Mouse (Mus musculus) midbrain, embryonic 12.5 days (tissue): ENCODE data around the gene Bicra. TPM values are rescaled to one million over a fixed set of nuclear protein-coding genes. Genes with fewer than 3 reads are reported as not detected.

Source experiments
- ATAC-seq: fragments of 200-750 bp; cut with Nextera tagmentation; 2 replicates; pipeline ENCODE4 v1.8.0; 2017; ENCODE audit warnings: low read depth, moderate TSS enrichment, moderate library complexity; ENCODE audit not compliant: low FRiP score
- H3K27ac ChIP-seq: fragments of 300-500 bp; sonication (generic); replicated peaks from 2 replicates; pipeline ENCODE4 v1.5.1; 2016; ENCODE audit warnings: mild to moderate bottlenecking
- H3K27me3 ChIP-seq: fragments of 300-500 bp; sonication (generic); 2 replicates; pipeline ENCODE4 v1.6.1; 2016; ENCODE audit warnings: mild to moderate bottlenecking
- H3K36me3 ChIP-seq: fragments of 300-500 bp; sonication (generic); 2 replicates; pipeline ENCODE4 v1.6.1; 2016
- H3K4me1 ChIP-seq: fragments of 300-500 bp; sonication (generic); 2 replicates; pipeline ENCODE4 v1.6.1; 2016
- H3K4me2 ChIP-seq: fragments of 300-500 bp; sonication (generic); replicated peaks from 2 replicates; pipeline ENCODE4 v1.6.1; 2016; ENCODE audit warnings: mild to moderate bottlenecking, moderate library complexity
- H3K4me3 ChIP-seq: fragments of 300-500 bp; sonication (generic); 2 replicates; pipeline ENCODE4 v1.5.1; 2016; ENCODE audit warnings: mild to moderate bottlenecking
- H3K9ac ChIP-seq: fragments of 300-500 bp; sonication (generic); replicated peaks from 2 replicates; pipeline ENCODE4 v1.6.1; 2016; ENCODE audit warnings: mild to moderate bottlenecking, moderate library complexity
- H3K9me3 ChIP-seq: fragments of 300-500 bp; sonication (generic); 2 replicates; pipeline ENCODE4 v1.6.1; 2016; ENCODE audit warnings: mild to moderate bottlenecking
- WGBS: fragments of 180-500 bp; shearing (Covaris S2); methylation state at CpG from one replicate; pipeline ENCODE4 v1.1.7; 2016; 5-methylcytosine and 5-hydroxymethylcytosine counted together
- polyA plus RNA-seq: library from polyadenylated mRNA; unstranded; fragments of >200 nt; fragmentation: Nextera tagmentation; extraction: Ambion mirVana; gene quantifications from 2 replicates; pipeline ENCODE4 v1.2.1, GENCODE M21; 2016

Gene Bicra
- polyA plus RNA-seq, 1 experiment from 2014 or later = 10.0 TPM

GRCm38 (mm10) chr7:16009636-16010035 is 38.1 kb downstream of the Bicra start:
- no peak overlapping the region for H3K27ac ChIP-seq
- H3K36me3 ChIP-seq = peaks cover 6% of the 10 kb centered on the region; the same call in 1 of the 2 replicates
- H3K4me1 ChIP-seq = peaks cover 7% of the 10 kb centered on the region
- no peak overlapping the region for H3K9ac ChIP-seq
- H3K4me3 ChIP-seq = no peak overlapping the region
- ATAC-seq = no peak
- H3K27me3 ChIP-seq = no peaks in the 10 kb centered on the region
- no peaks in the 10 kb centered on the region for H3K9me3 ChIP-seq
- WGBS = 88% methylated on average over 7 of the region's 7 CpGs
- no peak overlapping the region for H3K4me2 ChIP-seq

GRCm38 (mm10) chr7:16005020-16005419 is 42.7 kb downstream of the Bicra start:
- H3K4me1 ChIP-seq = peaks cover 9% of the 10 kb centered on the region
- no peak overlapping the region for H3K9ac ChIP-seq
- H3K4me2 ChIP-seq = no peak overlapping the region
- H3K27ac ChIP-seq = no peak overlapping the region; the same call in 1 of the 2 replicates
- no peak overlapping the region for H3K4me3 ChIP-seq
- no peak for ATAC-seq
- no peaks in the 10 kb centered on the region for H3K36me3 ChIP-seq
- 84% methylated on average over 3 of the region's 3 CpGs for WGBS
- no peaks in the 10 kb centered on the region for H3K9me3 ChIP-seq
- H3K27me3 ChIP-seq = no peaks in the 10 kb centered on the region

GRCm38 (mm10) chr7:16004177-16004856 is 43.4 kb downstream of the Bicra start:
- H3K36me3 ChIP-seq = peaks cover 2% of the 10 kb centered on the region
- WGBS = 52% methylated on average over 12 of the region's 12 CpGs
- no peaks in the 10 kb centered on the region for H3K27me3 ChIP-seq
- H3K27ac ChIP-seq = no peak overlapping the region; the same call in 1 of the 2 replicates
- H3K9ac ChIP-seq = no peak overlapping the region
- ATAC-seq = no peak
- no peak overlapping the region for H3K4me2 ChIP-seq
- H3K4me3 ChIP-seq = no peak overlapping the region
- H3K4me1 ChIP-seq = peaks cover 9% of the 10 kb centered on the region
- H3K9me3 ChIP-seq = no peaks in the 10 kb centered on the region

GRCm38 (mm10) chr7:16003032-16003431 is 44.7 kb downstream of the Bicra start:
- no peak overlapping the region for H3K9ac ChIP-seq
- no peaks in the 10 kb centered on the region for H3K9me3 ChIP-seq
- H3K4me1 ChIP-seq = peaks cover 9% of the 10 kb centered on the region
- H3K27me3 ChIP-seq = no peaks in the 10 kb centered on the region
- peaks cover 8% of the 10 kb centered on the region for H3K36me3 ChIP-seq
- ATAC-seq = no peak
- H3K4me2 ChIP-seq = no peak overlapping the region
- WGBS = 93% methylated on average over 4 of the region's 4 CpGs
- H3K4me3 ChIP-seq = no peak overlapping the region
- no peak overlapping the region for H3K27ac ChIP-seq

GRCm38 (mm10) chr7:16002171-16002570 is 45.5 kb downstream of the Bicra start:
- ATAC-seq = no peak
- Histone ChIP-seq H3K4me1 (peaks cover 9% of the 10 kb centered on the region), H3K4me3 (no peak overlapping the region), H3K27me3 (no peaks in the 10 kb centered on the region), H3K9me3 (no peaks in the 10 kb centered on the region), H3K9ac (no peak overlapping the region), H3K36me3 (peaks cover 17% of the 10 kb centered on the region), H3K27ac (no peak overlapping the region), H3K4me2 (no peak overlapping the region)
- 85% methylated on average over 5 of the region's 5 CpGs for WGBS

GRCm38 (mm10) chr7:16001691-16002090 is 46.0 kb downstream of the Bicra start:
- no peak for ATAC-seq
- H3K27ac ChIP-seq = no peak overlapping the region
- H3K36me3 ChIP-seq = peaks cover 22% of the 10 kb centered on the region
- 100% methylated on average over 1 of the region's 1 CpGs for WGBS
- no peak overlapping the region for H3K4me2 ChIP-seq
- H3K9me3 ChIP-seq = no peaks in the 10 kb centered on the region
- no peak overlapping the region for H3K4me3 ChIP-seq
- H3K27me3 ChIP-seq = no peaks in the 10 kb centered on the region
- no peak overlapping the region for H3K9ac ChIP-seq
- H3K4me1 ChIP-seq = peaks cover 9% of the 10 kb centered on the region

- Histone ChIP-seq H3K9me3 (no peaks in the 10 kb centered on the region), H3K4me2 (no peak overlapping the region), H3K4me1 (no peaks in the 10 kb centered on the region), H3K36me3 (peaks cover 87% of the 10 kb centered on the region), H3K4me3 (no peak overlapping the region), H3K27me3 (no peaks in the 10 kb centered on the region), H3K9ac (no peak overlapping the region), H3K27ac (no peak overlapping the region)
- WGBS = 96% methylated on average over 4 of the region's 4 CpGs
- no peak for ATAC-seq
These were observed 53.9 kb downstream of the Bicra start for GRCm38 (mm10) chr7:15993789-15994188.

GRCm38 (mm10) chr7:15993152-15993551 is 54.6 kb downstream of the Bicra start:
- H3K4me1 ChIP-seq = no peaks in the 10 kb centered on the region
- H3K4me3 ChIP-seq = no peak overlapping the region
- H3K4me2 ChIP-seq = no peak overlapping the region
- peaks cover 91% of the 10 kb centered on the region for H3K36me3 ChIP-seq
- no peak for ATAC-seq
- no peaks in the 10 kb centered on the region for H3K9me3 ChIP-seq
- no peak overlapping the region for H3K9ac ChIP-seq
- H3K27ac ChIP-seq = no peak overlapping the region
- 92% methylated on average over 3 of the region's 3 CpGs for WGBS
- H3K27me3 ChIP-seq = no peaks in the 10 kb centered on the region

GRCm38 (mm10) chr7:15991764-15992163 is 56.0 kb downstream of the Bicra start:
- Histone ChIP-seq H3K27me3 (no peaks in the 10 kb centered on the region), H3K9ac (no peak overlapping the region), H3K9me3 (no peaks in the 10 kb centered on the region), H3K36me3 (peaks cover 91% of the 10 kb centered on the region), H3K4me3 (no peak overlapping the region), H3K4me2 (no peak overlapping the region), H3K4me1 (no peaks in the 10 kb centered on the region), H3K27ac (no peak overlapping the region)
- no peak for ATAC-seq
- 91% methylated on average over 3 of the region's 3 CpGs for WGBS

GRCm38 (mm10) chr7:15987661-15988356 is 59.9 kb downstream of the Bicra start:
- H3K4me3 ChIP-seq = no peak overlapping the region
- 96% methylated on average over 16 of the region's 16 CpGs for WGBS
- 0 out of 2 replicates have a peak, but pooled peaks have one; percentile 20 for ATAC-seq
- no peaks in the 10 kb centered on the region for H3K4me1 ChIP-seq
- H3K4me2 ChIP-seq = no peak overlapping the region
- H3K36me3 ChIP-seq = peaks cover 78% of the 10 kb centered on the region
- no peak overlapping the region for H3K9ac ChIP-seq
- H3K9me3 ChIP-seq = no peaks in the 10 kb centered on the region
- no peaks in the 10 kb centered on the region for H3K27me3 ChIP-seq
- no peak overlapping the region for H3K27ac ChIP-seq

- ATAC-seq = no peak
- Histone ChIP-seq H3K27ac (no peak overlapping the region), H3K9me3 (no peaks in the 10 kb centered on the region), H3K4me1 (no peaks in the 10 kb centered on the region), H3K9ac (no peak overlapping the region), H3K36me3 (peaks cover 69% of the 10 kb centered on the region), H3K4me3 (no peak overlapping the region), H3K4me2 (no peak overlapping the region), H3K27me3 (no peaks in the 10 kb centered on the region)
- 46% methylated on average over 4 of the region's 4 CpGs for WGBS
These were observed 64.9 kb downstream of the Bicra start for GRCm38 (mm10) chr7:15982729-15983407.

- no peaks in the 10 kb centered on the region for H3K27me3 ChIP-seq
- H3K36me3 ChIP-seq = peaks cover 69% of the 10 kb centered on the region
- H3K4me3 ChIP-seq = no peak overlapping the region
- no peak overlapping the region for H3K9ac ChIP-seq
- no peaks in the 10 kb centered on the region for H3K4me1 ChIP-seq
- no peak for ATAC-seq
- no peaks in the 10 kb centered on the region for H3K9me3 ChIP-seq
- no peak overlapping the region for H3K27ac ChIP-seq
- 91% methylated on average over 4 of the region's 4 CpGs for WGBS
- no peak overlapping the region for H3K4me2 ChIP-seq
These were observed 66.2 kb downstream of the Bicra start for GRCm38 (mm10) chr7:15981538-15981937.
